Mouse (Mus musculus) heart, postnatal 4 days (tissue): ENCODE measurements around the gene Tmem25. TPM values are rescaled to one million over a fixed set of nuclear protein-coding genes. Genes with fewer than 3 reads are reported as not detected.

Source experiments
- DNase-seq: peaks from one replicate; pipeline ENCODE4 v3.0.0; 2021
- total RNA-seq, 2 experiments: library from RNA; stranded (reverse); gene quantifications; 2 replicates each; pipeline ENCODE4 v1.2.3; 2021

Gene Tmem25
- 1 to 10 TPM; 3.5 to 6.0 TPM for total RNA-seq

DNA sequence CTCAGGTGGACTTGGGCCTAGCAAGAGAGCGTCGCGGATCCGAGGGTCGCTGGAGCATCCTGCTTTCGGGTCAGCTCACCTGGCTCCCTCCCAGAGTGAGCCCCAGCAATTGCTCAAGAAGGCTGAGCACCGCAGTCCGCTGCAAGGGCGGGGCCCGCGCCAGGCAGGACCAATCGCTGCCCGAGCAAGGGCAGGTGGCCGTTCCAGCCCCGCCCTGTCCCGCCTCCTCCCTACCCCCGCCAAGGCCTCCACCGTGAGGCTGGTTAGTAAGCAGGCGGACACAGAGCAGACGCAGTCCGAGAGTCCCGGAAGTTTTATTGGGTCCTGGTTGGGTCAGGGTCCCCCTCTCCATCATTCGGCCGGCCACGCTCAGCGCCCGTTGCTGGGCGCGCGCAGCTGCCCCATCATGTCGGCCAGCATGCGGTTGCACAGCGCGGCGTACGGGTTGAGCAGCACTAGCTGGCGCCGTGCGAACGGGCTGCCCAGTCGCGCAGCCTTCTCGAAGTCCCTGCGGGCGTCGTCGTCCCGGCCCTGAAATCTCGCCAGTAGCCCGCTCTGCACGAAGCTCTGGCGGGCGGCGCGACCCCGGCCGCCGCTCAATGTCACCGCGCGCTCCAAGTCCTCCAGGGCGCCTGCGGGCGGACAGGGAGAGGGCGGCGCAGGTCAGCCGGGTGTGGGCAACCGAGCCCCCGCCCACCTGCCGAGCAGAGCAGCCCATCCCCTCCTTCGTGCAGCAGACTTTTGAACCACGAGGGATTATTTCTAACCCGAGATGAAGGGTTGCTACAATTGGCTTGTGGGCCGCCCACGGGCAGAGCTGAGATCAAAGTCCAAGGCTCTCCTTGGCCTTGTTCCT lies at the start of gene Tmem25:
Gene Tmem25 (minus strand): TSS at position 206 of the 856 bp plus-strand sequence.
- peak; percentile 83 for DNase-seq

DNA sequence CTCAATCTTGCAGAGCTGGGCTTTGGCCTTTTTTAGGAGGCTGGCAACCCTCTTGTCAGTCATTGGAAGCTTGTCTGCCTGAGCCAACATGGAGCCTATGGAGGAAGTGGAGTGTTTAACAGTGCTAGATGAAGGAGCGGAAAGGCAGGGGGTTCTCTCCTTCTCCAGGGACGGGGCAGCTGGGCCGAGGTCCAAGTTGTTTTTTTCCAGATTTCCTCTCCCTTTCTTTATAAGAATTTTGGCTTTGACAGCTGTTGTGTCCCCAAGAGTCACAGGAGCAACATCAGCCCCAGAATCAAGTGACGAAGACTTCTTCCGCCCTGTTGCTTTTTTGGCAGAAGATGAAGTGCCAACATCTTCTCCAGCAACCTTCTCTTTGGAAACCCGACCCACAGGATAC lies 48.3 kb upstream of the Tmem25 start:
- DNase-seq, result peak; percentile 64

GRCm38 (mm10) chr9:44841241-44841640 lies 42.1 kb upstream of the Tmem25 start:
- peak; percentile 37 for DNase-seq

GRCm38 (mm10) chr9:44836439-44836838 lies 37.3 kb upstream of the Tmem25 start:
- peak; percentile 87 for DNase-seq

GRCm38 (mm10) chr9:44832356-44832755 lies 33.2 kb upstream of the Tmem25 start:
- peak; percentile 58 for DNase-seq

DNA sequence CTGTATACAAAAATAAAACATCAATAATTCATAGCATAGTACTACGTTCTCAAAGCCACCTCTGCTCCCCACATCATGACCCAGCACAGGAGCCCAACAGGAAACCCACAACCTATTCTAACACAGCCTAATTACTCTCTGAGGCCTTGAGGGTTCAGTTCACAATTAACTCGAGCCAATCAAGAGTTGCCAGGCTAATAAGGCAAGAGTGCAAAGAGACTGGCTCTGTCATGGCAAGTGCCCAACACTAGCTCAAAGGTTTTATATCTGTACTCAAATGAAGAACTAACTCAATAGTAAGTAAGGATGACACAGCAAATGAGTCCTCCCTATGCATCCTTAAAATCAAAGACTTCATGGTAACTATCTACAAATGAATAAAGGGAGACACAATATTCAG lies 31.4 kb upstream of the Tmem25 start:
- DNase-seq, result no peak

- DNase-seq, result no peak
These were observed 29.8 kb upstream of the Tmem25 start for GRCm38 (mm10) chr9:44828944-44829343.

- no peak for DNase-seq
These were observed 27.6 kb upstream of the Tmem25 start for GRCm38 (mm10) chr9:44826660-44827059.

- DNase-seq, result peak; percentile 39
These were observed 21.1 kb upstream of the Tmem25 start for GRCm38 (mm10) chr9:44819920-44820827.

- no peak for DNase-seq
These were observed 18.4 kb upstream of the Tmem25 start for GRCm38 (mm10) chr9:44817522-44817921.

GRCm38 (mm10) chr9:44814179-44814578 lies 15.1 kb upstream of the Tmem25 start:
- DNase-seq, result no peak

GRCm38 (mm10) chr9:44810316-44810715 lies 11.2 kb upstream of the Tmem25 start:
- no peak for DNase-seq

GRCm38 (mm10) chr9:44807778-44808177 lies 8.7 kb upstream of the Tmem25 start:
- no peak for DNase-seq

DNA sequence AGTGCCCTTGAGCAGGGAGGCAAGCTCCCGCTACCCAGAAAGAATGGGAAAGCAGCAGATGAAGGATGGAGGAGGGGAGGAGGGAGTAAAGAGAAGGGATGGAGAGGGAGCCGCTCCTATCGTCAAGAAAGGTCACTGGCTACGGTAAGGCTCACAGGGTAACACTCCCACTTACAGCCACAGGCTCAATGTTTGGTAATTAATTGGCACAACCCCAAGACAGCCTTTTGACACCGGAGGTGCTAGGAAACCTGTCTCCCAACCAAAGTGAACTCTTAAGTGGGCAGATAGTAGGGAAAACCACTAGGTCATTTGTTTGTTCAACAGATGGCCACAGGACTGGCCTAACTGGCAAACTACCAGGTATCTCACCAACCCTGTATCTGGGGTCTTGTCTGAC lies 8.0 kb upstream of the Tmem25 start:
- no peak for DNase-seq

DNA sequence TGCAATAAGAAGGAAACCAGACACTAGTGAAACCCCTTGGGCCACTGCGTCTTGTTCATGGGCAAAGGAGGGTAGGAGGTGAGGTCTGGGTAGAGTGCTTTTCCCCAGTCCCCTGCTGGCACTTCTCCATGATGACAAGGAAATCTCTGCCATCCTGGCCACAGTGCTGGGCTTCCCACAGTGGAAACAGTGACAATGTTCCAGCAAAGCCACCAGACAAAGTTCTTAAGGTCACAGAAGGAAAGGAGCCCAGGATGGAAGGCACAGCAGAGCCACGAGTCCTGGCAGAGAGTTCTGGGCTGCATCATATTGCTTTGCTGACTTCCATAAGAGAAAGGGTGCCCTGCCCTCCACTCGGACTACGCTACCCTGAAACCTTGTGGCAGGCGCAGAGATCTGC lies 6.4 kb upstream of the Tmem25 start:
- no peak for DNase-seq

GRCm38 (mm10) chr9:44804678-44805077 lies 5.6 kb upstream of the Tmem25 start:
- DNase-seq, result no peak

DNA sequence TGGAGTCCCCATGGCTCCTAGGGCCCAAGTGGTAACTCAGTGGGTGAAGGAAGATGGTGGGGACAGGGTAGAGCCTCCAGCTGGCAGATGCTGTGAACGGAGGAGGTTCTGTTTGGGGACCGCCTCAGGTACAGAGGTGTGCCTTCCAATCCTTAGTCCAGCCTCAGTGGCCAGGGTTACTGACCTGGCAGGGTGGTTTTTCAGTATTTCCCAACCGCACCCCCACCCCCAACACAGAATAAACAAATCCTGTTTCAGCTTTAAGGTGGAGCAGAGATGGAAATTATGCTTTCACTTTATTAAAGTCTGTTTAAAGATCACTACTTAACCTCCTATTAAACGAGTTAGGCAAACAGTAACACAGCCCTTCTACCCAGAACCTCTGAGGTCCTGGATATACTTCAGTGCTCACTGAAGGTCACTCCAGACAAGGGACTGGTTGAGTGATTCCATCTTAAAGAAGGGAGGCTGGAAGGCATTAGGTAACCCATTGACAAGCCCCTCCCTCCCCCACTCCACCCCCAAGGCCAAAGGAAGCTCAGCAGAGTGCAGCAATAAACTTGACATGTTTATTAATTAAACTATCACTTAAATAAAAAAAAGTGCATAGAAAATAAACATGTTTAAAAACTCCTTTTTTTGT lies 3.8 kb upstream of the Tmem25 start, which contains the start of gene Ttc36:
Gene Ttc36 (minus strand): TSS at position 265 of the 643 bp plus-strand sequence.
- no peak for DNase-seq

DNA sequence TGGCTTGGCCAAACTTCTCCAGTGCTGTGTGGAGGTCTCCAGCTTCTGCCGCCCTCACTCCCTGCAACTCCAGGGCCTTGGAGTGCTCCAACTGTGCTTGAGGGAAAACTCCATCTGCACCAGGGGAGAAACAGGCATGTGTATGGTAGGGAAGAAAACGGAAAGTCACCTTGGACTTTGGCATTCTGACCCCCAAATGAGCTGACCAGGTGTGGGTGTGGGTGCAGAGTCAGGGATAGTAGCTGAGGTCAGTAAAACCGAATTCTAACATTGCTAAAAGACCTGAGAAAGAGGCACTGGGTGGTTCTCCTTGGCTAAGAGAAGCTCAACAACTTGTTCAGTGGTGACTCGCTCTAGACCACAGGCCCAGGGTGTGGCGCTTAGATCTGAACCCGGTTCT lies 2.6 kb upstream of the Tmem25 start:
- DNase-seq, result no peak

GRCm38 (mm10) chr9:44799958-44800324 lies 834 bp upstream of the Tmem25 start:
- DNase-seq, result no peak

DNA sequence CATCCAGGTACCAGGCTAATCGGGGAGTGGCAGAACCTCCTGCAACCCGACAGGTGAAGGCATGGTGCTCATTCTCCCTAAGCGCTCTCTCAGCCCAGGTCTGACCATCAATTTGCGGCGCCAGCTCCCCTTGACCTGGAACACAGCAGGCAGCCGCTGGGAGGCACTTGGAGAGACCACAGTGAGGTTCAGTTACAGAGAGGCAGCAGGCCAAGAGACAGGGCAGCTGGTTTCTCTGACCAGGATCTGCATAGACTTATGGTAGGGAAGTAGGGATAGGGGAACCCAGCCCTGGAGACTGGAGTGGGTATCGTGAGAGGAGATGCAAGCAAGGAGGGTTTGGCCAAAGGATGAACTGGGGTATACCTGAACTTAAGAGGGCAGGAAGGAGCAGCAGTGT lies 809 bp downstream of the Tmem25 start:
- DNase-seq, result no peak

DNA sequence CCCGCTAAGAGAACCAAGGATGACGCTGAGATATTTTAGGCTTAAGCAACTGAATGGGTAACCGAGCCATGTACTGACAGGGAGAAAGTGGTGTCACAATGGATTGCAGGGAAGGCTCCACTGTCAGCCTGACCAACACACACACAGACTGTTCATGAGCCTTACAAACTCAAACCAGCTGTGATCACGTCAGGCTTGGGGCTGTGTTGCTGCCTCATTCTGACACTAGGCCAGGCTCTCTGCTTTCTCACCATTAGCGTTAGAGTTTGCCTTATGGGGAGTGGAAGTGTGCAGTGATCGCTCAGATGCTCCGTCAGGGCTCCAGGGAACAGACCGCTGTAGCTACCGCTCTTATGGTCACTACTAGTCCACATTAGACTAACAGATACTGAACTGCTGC lies 6.3 kb downstream of the Tmem25 start:
- DNase-seq, result no peak

DNA sequence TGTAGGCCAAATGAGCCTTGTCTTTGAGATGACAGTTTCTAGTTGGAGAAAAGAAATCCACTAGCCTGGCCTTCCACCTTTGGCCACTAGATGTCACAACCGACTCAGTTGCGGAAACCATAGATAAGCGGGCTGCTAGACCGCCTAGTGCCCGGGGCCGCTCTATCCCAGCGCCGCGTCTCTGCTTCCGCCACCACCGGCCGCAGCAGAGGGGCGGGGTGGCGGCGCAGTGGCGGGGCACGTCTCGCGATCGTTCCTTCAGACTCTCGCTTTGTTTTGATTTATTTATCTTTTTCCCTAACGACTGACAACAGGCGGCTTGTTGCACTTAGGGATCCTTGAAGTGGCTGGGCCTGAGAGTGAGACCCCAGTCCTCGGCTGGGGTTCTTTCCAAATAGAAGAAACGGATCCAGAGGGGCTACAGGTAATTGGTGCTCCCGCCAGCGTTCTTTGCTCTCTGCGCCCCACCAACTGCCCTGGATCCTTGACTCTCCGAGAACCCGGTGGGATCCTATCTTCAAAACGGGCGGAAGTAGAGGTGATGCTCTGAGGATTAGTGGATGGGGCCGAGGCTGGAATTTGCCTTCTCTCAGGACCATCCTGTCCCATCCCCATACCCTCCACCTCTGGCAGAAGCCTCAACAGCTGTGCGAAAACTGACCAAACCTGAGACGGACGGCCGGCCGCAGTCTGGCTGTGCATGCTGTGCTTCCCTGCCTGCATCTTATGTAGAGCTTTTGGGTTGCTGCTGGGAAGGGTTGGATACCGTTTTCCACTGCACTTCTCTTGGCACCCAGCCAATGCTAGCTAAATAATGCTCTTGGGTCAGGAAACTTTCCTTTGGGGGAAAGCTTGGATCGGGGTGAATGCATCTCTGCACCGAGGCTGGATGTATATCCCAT lies 26.1 kb downstream of the Tmem25 start:
- peak; percentile 96 for DNase-seq
